Mouse (Mus musculus) olfactory bulb, adult 2 months (tissue): ENCODE measurements around the gene Rgs7.

ENCODE experiments used
- CTCF ChIP-seq: fragments of 200-500 bp; IDR thresholded peaks from 2 replicates; pipeline ENCODE4 v1.5.1; 2012; ENCODE audit warnings: low read depth, mild to moderate bottlenecking, low read length, moderate library complexity; ENCODE audit not compliant: insufficient read depth
- POLR2A ChIP-seq: fragments of 200-500 bp; IDR thresholded peaks from 2 replicates; pipeline ENCODE4 v1.6.1; 2012; ENCODE audit warnings: mild to moderate bottlenecking, low read depth, low read length, moderate library complexity; ENCODE audit not compliant: insufficient read depth

DNA sequence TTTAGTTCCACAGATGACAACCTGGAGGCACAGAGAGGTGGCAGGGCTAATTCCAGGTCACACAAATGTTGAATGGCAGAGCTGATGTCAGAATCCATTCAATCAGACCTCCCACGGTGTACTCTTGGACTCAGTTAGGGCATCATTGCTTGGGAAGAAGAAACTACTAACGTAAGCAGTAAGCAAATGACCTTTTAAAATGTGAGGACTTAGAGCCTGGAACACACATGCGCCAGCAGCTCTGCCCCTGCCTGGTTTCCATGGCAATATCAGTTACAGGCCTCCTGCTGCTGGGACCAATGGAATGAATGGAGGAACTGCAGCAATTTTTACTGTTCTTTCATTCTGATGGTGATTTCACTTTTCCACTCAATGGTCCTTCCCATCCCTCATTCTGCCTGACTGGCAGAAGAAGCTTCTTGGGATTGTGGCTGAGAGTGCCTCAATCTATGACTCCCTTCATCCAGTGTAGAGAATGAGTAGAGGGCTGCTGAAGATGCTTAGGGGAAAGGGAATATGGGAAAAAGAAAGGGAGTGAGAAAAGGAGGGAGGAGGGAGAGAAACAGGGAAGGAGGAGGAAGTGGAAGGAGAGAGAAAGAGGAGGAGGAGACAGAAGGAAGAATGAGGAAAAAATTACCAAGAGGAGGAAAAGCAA, 106.6 kb downstream of the Rgs7 start:
- TF ChIP-seq CTCF (no peak), POLR2A (no peak)
